Mouse (Mus musculus): ENCODE measurements around the gene Eapp. TPM values are rescaled to one million over a fixed set of nuclear protein-coding genes. Genes with fewer than 3 reads are reported as not detected.
"Not testable (repeated sequence)": the region's sequence is repeated elsewhere in the genome, so short reads cannot be mapped to it uniquely, and the experiment has no call there.

Gene Eapp
- total RNA-seq, 1 experiment: 37.8 TPM

DNA sequence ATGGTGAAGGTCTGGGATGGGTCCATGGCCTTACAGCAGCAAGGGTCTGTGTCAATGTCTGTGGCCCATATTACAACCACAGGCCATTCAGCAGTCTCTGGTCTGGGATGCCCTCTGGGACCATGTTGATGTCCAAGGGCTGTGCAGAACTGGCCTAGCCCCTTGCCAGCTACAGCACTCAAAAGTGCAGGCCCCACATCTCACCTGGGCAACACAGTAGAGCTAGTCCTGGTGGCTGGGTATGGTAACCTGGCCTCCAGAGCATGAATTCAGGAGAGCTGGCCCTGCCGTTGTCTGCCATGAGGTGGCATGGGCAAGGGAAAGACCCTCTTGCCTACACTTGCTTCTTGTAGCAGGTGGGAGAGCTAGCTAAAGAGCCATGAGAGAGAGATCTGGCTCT, 27.6 kb downstream of the Eapp start:
- Histone ChIP-seq H3K36me3 (ENCODE audit: control insufficient read depth, insufficient read depth, low read length, poor library complexity, severe bottlenecking) (peaks cover 4% of the 10 kb centered on the region; the same call in 1 of the 2 replicates), H3K27ac (ENCODE audit: insufficient read depth, low read depth, low read length, poor library complexity, severe bottlenecking) (no peak overlapping the region), H3K9ac (ENCODE audit: insufficient read depth, low read depth, low read length, poor library complexity, severe bottlenecking) (no peak overlapping the region), H3K4me3 (ENCODE audit: insufficient read depth in 1 of 2, low read depth in 1 of 2, low read length in 2 of 2, poor library complexity in 1 of 2, severe bottlenecking in 1 of 2) (no peak overlapping the region), H3K9me3 (ENCODE audit: control insufficient read depth, insufficient read depth, low read depth, low read length) (no peaks in the 10 kb centered on the region), H3K4me1 (ENCODE audit: control insufficient read depth in 2 of 2, insufficient read depth in 2 of 2, low read length in 2 of 2, poor library complexity in 1 of 2) (0 out of 4 replicates have a peak, but pooled peaks cover 0 to 6% of the 10 kb centered on the region in 2 experiments)
- in situ Hi-C loops (cut with MboI; ENCODE audit: low sequenced_read_pairs in 2 of 2, unreplicated experiment in 2 of 2): no loop called here
- DNase-seq (ENCODE audit: low read depth, low spot score): no peak
- TF ChIP-seq ZNF384 (IDR thresholded peaks at IDR 0.05; ENCODE audit: low read depth, low read length): no peak
- TF ChIP-seq ZC3H11A (IDR thresholded peaks at IDR 0.05; ENCODE audit: borderline replicate concordance, low read depth, low read length): no peak
- no peak for TF ChIP-seq HCFC1 (IDR thresholded peaks at IDR 0.05; ENCODE audit: borderline replicate concordance, insufficient read depth, low read length)
- no peak for TF ChIP-seq CHD2 (IDR thresholded peaks at IDR 0.05; ENCODE audit: low read depth, low read length)
- TF ChIP-seq MAFK (IDR thresholded peaks at IDR 0.05; ENCODE audit: insufficient read depth, low read depth, low read length): no peak

DNA sequence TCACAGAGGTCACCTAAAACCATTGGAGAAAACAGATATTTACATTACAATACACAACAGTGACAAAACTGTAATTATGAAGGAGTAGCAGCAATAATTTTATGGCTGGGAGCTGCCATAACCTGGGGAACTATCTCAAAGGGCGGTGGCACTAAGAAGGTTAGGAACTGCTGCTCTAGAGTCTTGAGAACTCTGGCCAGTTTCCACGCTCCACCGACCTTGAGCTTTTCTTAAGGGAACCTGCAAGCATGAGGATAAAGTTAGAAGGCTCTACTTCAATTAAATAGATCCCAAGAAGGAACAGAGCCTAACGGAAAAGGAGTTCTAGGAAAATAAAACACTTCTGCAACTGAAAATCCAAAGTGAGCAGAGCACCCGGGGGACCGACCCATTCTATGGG, 30.2 kb downstream of the Eapp start:
- no peak overlapping the region for H3K9ac ChIP-seq (ENCODE audit: insufficient read depth, low read depth, low read length, poor library complexity, severe bottlenecking)
- in situ Hi-C loops (cut with MboI; ENCODE audit: low sequenced_read_pairs in 2 of 2, unreplicated experiment in 2 of 2): no loop called here
- TF ChIP-seq ZC3H11A (IDR thresholded peaks at IDR 0.05; ENCODE audit: borderline replicate concordance, low read depth, low read length) (no peak), ZNF384 (IDR thresholded peaks at IDR 0.05; ENCODE audit: low read depth, low read length) (no peak), CHD2 (IDR thresholded peaks at IDR 0.05; ENCODE audit: low read depth, low read length) (no peak), MAFK (IDR thresholded peaks at IDR 0.05; ENCODE audit: insufficient read depth, low read depth, low read length) (no peak), HCFC1 (IDR thresholded peaks at IDR 0.05; ENCODE audit: borderline replicate concordance, insufficient read depth, low read length) (no peak)

DNA sequence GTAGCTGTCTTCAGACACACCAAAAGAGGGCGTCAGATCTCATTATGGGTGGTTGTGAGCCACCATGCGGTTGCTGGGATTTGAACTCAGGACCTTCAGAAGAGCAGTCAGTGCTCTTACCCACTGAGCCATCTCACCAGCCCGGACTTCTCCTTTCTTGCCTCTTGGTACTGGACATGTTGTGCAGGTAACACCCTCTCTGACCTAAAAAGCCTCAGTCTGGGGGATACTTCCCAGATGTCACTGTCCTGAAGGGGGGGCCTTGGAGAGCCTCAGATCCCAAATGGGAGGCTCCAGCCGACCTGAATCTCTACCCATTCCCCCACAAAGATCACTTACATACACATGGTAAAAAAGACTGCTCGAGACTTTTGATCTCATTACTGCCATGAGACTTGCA, 34.2 kb downstream of the Eapp start:
- H3K36me3 ChIP-seq (ENCODE audit: control insufficient read depth, insufficient read depth, low read length, poor library complexity, severe bottlenecking); in situ Hi-C loops (cut with MboI; ENCODE audit: low sequenced_read_pairs in 2 of 2, unreplicated experiment in 2 of 2); H3K27ac ChIP-seq (ENCODE audit: insufficient read depth, low read depth, low read length, poor library complexity, severe bottlenecking); H3K4me3 ChIP-seq (ENCODE audit: insufficient read depth in 1 of 2, low read depth in 1 of 2, low read length in 2 of 2, poor library complexity in 1 of 2, severe bottlenecking in 1 of 2); DNase-seq (ENCODE audit: low read depth, low spot score); H3K4me1 ChIP-seq (ENCODE audit: control insufficient read depth in 2 of 2, insufficient read depth in 2 of 2, low read length in 2 of 2, poor library complexity in 1 of 2); H3K9me3 ChIP-seq (ENCODE audit: control insufficient read depth, insufficient read depth, low read depth, low read length); H3K9ac ChIP-seq (ENCODE audit: insufficient read depth, low read depth, low read length, poor library complexity, severe bottlenecking): not testable (repeated sequence)

More for the DNA sequence above, 30.2 kb downstream of the Eapp start:
- Histone ChIP-seq H3K4me1 (ENCODE audit: control insufficient read depth in 2 of 2, insufficient read depth in 2 of 2, low read length in 2 of 2, poor library complexity in 1 of 2) (no peaks in the 10 kb centered on the region), H3K27ac (ENCODE audit: insufficient read depth, low read depth, low read length, poor library complexity, severe bottlenecking) (no peak overlapping the region), H3K9me3 (ENCODE audit: control insufficient read depth, insufficient read depth, low read depth, low read length) (no peaks in the 10 kb centered on the region), H3K36me3 (ENCODE audit: control insufficient read depth, insufficient read depth, low read length, poor library complexity, severe bottlenecking) (no peaks in the 10 kb centered on the region), H3K4me3 (ENCODE audit: insufficient read depth in 1 of 2, low read depth in 1 of 2, low read length in 2 of 2, poor library complexity in 1 of 2, severe bottlenecking in 1 of 2) (no peak overlapping the region)
- DNase-seq (ENCODE audit: low read depth, low spot score): no peak

DNA sequence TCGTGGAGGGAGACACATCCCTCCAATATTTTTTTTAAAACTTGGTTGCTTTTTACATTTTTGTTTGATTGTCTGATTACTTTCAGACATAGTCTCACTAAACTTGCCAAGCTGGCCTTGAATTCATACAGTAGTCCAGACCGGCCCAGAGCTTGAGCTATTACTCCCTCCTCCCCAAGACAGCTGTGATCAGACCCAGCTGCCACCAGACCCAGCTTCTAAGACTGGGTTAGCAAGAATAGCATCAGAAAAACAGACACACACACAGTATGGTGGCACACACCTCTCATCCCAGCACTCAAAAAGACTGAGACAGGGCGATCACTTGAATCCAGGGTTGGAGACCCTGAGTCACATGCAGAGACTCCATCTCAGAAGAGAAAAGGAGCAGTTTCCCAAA, 35.8 kb downstream of the Eapp start:
- Histone ChIP-seq H3K9ac (ENCODE audit: insufficient read depth, low read depth, low read length, poor library complexity, severe bottlenecking) (no peak overlapping the region), H3K4me3 (ENCODE audit: insufficient read depth in 1 of 2, low read depth in 1 of 2, low read length in 2 of 2, poor library complexity in 1 of 2, severe bottlenecking in 1 of 2) (no peak overlapping the region), H3K36me3 (ENCODE audit: control insufficient read depth, insufficient read depth, low read length, poor library complexity, severe bottlenecking) (no peaks in the 10 kb centered on the region), H3K27ac (ENCODE audit: insufficient read depth, low read depth, low read length, poor library complexity, severe bottlenecking) (no peak overlapping the region), H3K4me1 (ENCODE audit: control insufficient read depth in 2 of 2, insufficient read depth in 2 of 2, low read length in 2 of 2, poor library complexity in 1 of 2) (peaks cover 0 to 2% of the 10 kb centered on the region in 2 experiments; a peak in 1 of 4 replicates), H3K9me3 (ENCODE audit: control insufficient read depth, insufficient read depth, low read depth, low read length) (no peaks in the 10 kb centered on the region)
- no peak for DNase-seq (ENCODE audit: low read depth, low spot score)
- no peak for TF ChIP-seq CHD2 (IDR thresholded peaks at IDR 0.05; ENCODE audit: low read depth, low read length)
- in situ Hi-C loops (cut with MboI; ENCODE audit: low sequenced_read_pairs in 2 of 2, unreplicated experiment in 2 of 2): no loop called here

DNA sequence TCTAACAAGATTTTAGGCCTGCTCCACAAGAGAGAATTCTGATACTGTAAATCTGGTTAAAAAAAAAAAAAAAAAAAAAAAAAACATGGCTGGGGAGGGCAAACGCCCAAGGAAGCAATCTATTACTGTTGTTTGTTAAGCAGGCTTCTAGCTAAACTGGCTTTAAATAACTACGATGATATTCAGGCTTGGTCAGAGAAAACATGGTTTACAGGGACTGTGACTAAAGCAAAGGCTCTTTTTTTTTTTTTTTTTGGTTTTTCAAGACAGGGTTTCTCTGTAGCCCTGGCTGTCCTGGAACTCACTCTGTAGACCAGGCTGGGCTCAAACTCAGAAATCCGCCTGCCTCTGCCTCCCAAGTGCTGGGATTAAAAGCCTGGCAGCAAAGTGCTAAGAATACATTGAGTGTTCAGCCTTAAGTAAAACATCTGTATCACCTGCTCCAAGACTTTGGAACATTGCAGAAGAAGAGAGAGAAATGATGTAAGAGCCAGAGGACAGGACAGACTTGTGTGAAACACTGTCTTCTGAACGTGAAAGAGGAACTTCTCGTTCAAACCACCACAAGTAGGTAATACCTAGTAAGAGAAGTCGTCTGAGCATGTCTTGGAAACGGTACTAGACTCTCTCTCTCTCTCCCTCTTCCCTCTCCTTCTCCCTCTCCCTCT, 37.1 kb downstream of the Eapp start:
- Histone ChIP-seq H3K4me1 (ENCODE audit: control insufficient read depth in 2 of 2, insufficient read depth in 2 of 2, low read length in 2 of 2, poor library complexity in 1 of 2) (peaks cover 0 to 2% of the 10 kb centered on the region in 2 experiments; a peak in 1 of 4 replicates), H3K27ac (ENCODE audit: insufficient read depth, low read depth, low read length, poor library complexity, severe bottlenecking) (no peak overlapping the region), H3K4me3 (ENCODE audit: insufficient read depth in 1 of 2, low read depth in 1 of 2, low read length in 2 of 2, poor library complexity in 1 of 2, severe bottlenecking in 1 of 2) (no peak overlapping the region), H3K9me3 (ENCODE audit: control insufficient read depth, insufficient read depth, low read depth, low read length) (no peaks in the 10 kb centered on the region), H3K9ac (ENCODE audit: insufficient read depth, low read depth, low read length, poor library complexity, severe bottlenecking) (no peak overlapping the region), H3K36me3 (ENCODE audit: control insufficient read depth, insufficient read depth, low read length, poor library complexity, severe bottlenecking) (no peaks in the 10 kb centered on the region)
- TF ChIP-seq CHD2 (IDR thresholded peaks at IDR 0.05; ENCODE audit: low read depth, low read length) (no peak), ZNF384 (IDR thresholded peaks at IDR 0.05; ENCODE audit: low read depth, low read length) (0 out of 2 replicates have a peak, but pooled peaks have one; percentile 14)
- DNase-seq (ENCODE audit: low read depth, low spot score): no peak
- in situ Hi-C loops (cut with MboI; ENCODE audit: low sequenced_read_pairs in 2 of 2, unreplicated experiment in 2 of 2): no loop called here

Measured in ES-E14 (cell line).